Mouse (Mus musculus): ENCODE data around the gene Ssr1.

Gene Ssr1

GRCm38 (mm10) chr13:37993704-37994404 is at the start of gene Ssr1:
Ssr1 (minus strand) TSS chr13:37994217.
- peak; percentile 85 for DNase-seq (ENCODE audit: low read depth, low spot score)

DNA sequence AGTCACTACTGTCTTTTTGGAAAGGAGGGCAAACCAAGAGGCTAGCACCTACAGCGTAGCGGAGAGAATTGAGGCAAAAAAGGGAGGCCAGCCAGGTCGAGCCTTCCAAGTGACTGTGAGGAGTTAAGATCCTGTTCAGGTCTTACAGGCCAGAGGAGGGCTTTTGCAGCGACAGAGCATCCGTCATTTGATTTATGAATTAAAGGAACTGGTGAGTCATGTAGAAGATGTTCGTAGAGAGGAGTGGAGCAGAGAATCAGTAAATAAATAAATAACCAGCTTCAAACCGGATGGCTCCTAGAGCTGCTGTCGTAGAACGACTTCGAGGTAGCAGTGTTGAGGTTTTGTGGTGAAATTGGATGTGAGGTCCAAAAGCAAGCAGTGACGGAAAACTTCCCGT is 43.8 kb upstream of the Ssr1 start:
- DNase-seq (ENCODE audit: low read depth, low spot score), result peak; percentile 17

DNA sequence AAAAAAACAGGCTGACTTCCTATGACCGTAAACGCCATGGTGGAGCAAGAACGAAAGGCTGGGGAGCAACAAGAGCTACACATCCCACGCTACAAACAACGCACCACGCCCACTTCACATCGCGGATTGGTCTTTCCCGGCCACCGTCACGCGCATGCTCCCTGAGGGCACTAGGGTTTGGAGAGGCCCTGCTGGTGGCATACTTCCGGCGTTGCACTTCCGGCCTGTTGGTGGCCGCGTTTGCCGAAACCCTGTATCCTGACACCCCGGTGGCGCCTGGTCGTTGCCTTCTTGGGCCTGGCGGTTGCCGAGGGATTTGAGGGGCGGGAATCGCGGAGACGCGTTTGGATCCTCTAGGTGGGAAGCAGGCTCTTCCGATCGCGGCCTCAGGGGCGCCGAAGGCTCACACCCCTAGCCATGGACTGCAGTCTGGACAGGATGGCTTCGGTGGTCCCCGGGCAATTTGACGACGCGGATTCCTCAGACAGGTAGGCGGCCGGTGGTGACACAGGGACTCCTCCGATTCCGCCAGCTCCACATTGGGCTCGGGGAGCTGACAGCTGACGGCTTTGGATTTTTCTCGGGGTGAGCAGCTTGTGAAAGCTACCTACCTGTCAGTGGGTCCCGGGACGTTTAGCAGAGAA is 43.1 kb upstream of the Ssr1 start, which contains the start of gene Cage1:
Gene Cage1, minus strand, starts transcription at position 26 of the 644 bp plus-strand sequence.
- DNase-seq (ENCODE audit: low read depth, low spot score), result peak; percentile 95

DNA sequence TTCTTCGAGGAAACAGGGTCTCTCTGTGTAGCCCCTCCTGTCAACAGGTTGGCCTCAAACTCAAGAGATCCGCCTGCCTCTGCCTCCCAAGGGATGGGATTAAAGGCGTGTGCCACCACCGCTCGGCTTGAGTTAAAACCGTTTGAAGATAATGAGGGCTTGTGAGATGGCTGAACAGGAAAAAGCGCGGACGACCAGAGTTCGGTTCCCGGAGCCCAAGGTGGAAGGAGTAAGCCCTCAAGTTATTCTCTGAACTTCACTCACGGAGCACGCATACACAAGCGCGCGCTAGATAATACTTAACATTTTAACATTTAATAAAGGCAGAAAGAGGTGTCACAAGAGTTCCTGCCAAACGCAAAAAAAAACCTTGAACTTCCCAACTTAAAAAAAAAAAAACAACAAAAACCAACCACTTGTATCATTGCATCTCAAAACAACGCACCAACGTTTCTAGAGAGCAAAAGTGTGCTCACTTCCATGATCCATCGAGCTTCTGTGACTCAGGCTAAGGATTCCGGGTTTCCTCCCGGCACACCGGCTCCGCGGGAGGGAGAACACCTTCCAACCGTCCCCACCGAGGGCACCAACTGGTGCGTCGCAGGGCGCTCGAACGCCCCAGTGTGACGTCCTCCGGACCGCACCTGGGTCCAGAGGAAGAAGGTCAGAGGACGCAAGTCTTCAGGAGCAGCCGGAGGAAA is 42.5 kb upstream of the Ssr1 start, which contains the start of gene Riok1:
Gene Riok1, plus strand, starts transcription at position 653 of the 701 bp plus-strand sequence.
- DNase-seq (ENCODE audit: low read depth, low spot score), result no peak

- no peak for DNase-seq (ENCODE audit: low read depth, low spot score)
Observed at GRCm38 (mm10) chr13:38028407-38028806, 34.4 kb upstream of the Ssr1 start.

DNA sequence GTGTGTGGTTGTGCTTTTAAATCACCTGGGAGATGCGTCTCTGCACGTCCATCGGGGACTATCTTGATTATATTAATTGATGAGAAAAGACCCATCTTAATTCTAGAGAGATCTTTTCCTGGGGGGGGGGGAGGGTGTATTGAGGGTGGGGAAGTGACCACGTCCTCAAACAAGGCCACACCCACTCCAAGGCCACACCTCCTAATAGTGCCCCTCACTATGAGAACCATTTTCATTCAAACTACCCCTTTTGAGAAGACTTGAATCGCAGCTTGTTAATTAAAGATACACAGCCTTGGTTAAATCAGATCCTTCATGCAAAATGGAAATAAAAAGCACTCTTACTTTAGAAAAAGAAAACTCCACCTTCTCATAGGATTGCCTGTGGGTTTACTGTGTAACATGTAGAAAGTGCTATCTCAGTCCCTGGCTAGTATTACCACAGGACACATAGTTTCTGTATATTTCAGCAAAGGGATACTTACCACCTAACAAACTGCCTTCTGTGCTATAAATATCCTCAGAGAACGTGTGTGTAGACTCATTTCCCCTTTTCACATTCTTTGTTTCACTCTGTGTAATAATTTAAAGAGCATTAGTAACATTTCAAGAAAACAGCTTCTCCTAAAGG is 33.7 kb upstream of the Ssr1 start:
- no peak for DNase-seq (ENCODE audit: low read depth, low spot score)

DNA sequence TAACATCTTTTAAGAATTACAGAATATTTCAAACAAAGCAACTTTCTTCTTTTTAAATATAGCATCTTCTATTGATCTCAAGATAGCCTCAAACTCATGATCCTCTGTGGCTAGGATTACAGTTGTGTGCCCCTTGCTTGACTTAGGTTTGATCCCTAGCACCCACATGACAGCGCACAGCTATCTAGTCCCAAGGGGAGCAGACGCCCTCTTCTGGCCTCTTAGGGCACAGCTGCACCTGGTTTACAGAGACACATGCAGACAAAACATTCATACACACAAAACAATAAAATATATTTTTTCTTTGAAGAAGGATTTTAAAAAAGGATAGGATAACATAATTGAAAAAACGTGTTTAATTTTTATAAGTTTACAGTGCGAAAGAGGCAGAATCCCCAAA is 31.9 kb upstream of the Ssr1 start:
- no peak for DNase-seq (ENCODE audit: low read depth, low spot score)

GRCm38 (mm10) chr13:38018791-38019190 is 24.8 kb upstream of the Ssr1 start:
- DNase-seq (ENCODE audit: low read depth, low spot score), result no peak

DNA sequence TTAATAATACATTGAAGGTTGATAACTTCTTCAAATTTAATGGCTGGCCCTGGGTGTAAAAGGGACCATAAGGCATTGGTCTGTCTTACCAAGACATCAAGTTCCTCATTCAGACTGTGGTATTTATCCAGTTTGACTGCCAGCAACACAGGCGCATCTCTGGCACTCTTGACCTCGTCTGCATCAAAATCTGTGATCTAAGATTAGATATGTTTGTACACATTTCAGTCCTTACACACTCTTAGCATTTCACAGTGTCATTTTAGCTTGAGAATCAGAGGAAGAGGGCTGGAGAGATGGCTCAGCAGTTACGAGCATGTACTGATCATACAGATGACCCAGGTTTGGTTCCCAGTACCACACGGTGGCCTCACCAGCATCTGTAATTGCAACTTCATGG is 21.6 kb upstream of the Ssr1 start:
- DNase-seq (ENCODE audit: low read depth, low spot score), result no peak

DNA sequence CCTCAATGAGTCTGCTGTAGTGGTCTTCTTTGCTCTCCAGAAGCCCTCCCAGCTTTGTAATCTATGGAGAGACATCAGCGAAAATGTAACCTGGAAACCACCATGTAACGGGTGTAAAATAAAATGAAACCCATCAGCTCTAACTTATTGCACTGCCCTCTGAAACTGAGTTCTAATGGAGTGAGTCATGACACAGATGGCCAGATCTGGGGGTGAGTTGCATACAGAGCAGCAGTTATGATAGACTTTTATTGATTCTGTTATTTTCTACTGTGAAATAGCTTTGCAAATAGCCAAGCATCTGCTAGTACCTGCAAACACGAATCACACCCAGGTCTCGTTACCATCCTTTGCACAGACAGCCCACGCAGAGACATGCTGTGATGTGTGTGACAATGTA is 18.4 kb upstream of the Ssr1 start:
- DNase-seq (ENCODE audit: low read depth, low spot score), result no peak

DNA sequence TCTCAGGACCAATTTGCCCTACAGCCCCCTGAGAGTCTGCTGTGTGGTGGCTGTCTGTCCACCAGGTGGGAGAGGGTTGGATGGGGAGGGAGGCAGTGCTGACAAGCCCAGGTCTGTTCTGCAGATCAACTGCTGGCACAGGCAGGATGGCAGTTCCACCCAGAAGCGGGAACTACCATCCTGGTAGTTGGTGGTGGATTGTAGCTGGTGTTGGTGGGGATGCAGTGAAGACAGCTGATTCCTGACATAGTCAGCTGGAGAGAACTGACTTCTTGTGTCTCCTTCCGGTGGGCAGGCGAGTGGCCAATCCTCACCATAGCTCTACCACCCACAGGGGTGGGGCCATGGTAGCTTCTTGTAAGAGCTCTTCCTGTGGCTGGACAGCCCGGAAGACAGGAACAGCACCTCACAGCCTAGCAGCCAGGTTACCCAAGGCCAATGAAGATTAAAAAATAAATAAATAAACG is 16.5 kb upstream of the Ssr1 start:
- no peak for DNase-seq (ENCODE audit: low read depth, low spot score)

- DNase-seq (ENCODE audit: low read depth, low spot score), result no peak
Observed at GRCm38 (mm10) chr13:38009721-38010408, 15.8 kb upstream of the Ssr1 start.

DNA sequence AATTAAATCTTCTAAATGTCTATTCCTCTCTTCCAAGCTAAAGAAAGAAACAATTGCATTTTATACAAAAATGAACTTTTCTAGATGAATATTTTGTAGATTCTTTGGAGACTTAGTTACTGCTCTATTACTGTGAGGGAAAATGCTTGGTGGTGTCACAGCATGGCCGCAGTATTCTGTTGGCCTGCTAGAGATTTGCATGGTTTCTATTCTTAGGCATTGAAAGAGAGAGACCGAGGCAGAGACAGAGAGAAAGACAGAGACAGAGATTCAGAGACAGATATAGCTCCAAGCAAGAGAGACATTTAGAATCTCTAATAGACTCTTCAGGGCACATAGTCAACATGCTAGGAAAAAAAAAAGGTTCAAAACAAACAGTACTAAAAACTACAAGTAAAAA is 14.0 kb upstream of the Ssr1 start:
- DNase-seq (ENCODE audit: low read depth, low spot score), result no peak

GRCm38 (mm10) chr13:38002461-38002860 is 8.4 kb upstream of the Ssr1 start:
- no peak for DNase-seq (ENCODE audit: low read depth, low spot score)

GRCm38 (mm10) chr13:37999713-38000112 is 5.7 kb upstream of the Ssr1 start:
- peak; percentile 40 for DNase-seq (ENCODE audit: low read depth, low spot score)

DNA sequence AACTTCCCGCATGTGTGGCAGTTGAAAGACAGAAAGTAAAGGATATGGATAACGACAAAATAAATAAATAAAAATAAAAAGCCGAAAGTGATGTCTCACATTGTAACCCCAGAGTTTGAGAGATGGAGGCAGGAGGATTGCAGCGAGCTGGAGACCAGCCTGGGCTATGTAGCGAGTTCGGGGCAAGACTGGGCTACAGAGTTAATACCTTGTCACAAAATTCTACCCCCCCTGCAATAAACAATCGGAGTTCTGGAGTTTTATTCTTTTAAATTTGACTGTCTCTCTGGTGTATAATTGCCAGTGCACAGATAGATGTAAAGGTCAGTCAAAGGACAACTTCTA is 360 bp upstream of the Ssr1 start:
- DNase-seq (ENCODE audit: low read depth, low spot score), result no peak

- DNase-seq (ENCODE audit: low read depth, low spot score), result no peak
Observed at GRCm38 (mm10) chr13:37993376-37993703, 677 bp downstream of the Ssr1 start.

DNA sequence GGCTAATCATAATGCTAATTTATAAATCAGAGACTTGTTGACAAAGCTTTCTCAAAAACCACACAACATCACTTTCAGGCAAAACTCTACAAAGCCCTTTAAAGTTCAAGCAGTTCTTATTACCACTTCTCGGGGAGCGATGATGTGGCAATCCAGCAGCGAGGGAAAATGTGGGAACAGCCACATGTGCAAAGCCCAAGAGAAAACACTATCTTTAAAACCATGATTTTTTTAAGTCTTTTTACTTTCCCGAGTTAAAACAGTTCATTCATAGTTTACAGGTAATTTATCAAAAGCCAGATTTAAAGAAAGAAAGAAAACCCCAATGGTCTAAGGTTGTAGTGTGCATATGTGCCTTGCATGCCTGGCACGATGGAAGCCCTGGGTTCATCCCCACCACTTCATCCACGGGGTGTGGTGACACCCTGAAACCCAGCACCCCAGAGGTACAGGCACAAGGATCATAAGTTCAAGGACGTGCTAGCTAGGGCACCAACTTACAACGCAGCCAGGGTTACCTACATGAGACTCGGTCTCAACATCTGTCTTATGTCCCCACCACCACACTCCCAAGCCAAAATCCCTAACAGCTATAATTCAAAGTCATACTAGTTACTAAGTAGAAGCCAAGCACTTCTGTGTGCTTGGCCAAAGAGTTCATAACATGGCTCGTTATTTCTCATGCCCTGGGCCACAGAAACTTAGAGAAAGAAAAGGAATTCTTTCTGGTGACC is 1.2 kb downstream of the Ssr1 start:
- no peak for DNase-seq (ENCODE audit: low read depth, low spot score)

- DNase-seq (ENCODE audit: low read depth, low spot score), result no peak
Observed at GRCm38 (mm10) chr13:37989701-37990100, 4.3 kb downstream of the Ssr1 start.

DNA sequence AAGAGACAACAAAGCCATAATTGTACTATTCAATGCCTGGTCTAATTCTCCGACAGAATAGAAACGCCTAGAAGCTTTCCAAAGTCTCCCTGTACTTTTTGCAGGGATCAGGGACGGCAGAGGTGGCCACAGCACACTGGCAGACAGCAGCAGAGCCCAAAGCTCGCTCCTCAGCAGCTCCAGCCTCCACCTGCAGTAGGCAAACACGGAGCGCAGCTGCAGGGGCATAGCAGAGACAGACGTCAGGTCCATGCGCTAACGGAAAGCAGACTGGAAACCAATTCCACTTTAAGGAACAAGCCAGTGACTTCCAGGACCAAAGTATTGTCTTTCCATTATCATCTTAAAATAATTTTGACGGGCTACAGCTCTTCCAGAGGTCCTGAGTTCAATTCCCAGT is 7.9 kb downstream of the Ssr1 start:
- no peak for DNase-seq (ENCODE audit: low read depth, low spot score)

DNA sequence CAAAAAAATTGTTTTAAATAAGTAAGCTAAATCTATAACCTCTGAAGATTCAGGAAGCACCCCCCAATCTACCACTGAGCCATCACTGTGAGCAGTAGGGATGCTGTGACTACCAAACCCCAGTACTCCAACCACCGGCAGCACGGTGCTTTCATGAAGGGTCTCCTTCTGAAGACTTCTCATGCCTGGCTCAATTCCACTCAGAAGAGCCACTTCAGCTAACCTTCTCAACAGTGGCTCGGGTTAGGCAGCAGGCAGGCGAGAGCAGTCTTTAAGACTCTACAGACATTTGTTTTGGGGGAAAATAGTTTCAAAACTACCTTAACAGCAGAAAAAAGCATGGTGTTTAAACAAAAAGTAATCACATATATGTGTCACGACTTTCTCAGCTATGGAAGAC is 13.0 kb downstream of the Ssr1 start:
- no peak for DNase-seq (ENCODE audit: low read depth, low spot score)

Data from c-Kit-negative CD71-positive TER-119-positive erythroid progenitor cells, embryonic 14.5 days (primary cell).